Mouse (Mus musculus): ENCODE data around the gene Itga11. TPM values are rescaled to one million over a fixed set of nuclear protein-coding genes. Genes with fewer than 3 reads are reported as not detected.
"Not testable (repeated sequence)": the region's sequence is repeated elsewhere in the genome, so short reads cannot be mapped to it uniquely, and the experiment has no call there.

The Itga11 gene
- polyA plus RNA-seq, 1 experiment from 2014 or later: 0.19 TPM

DNA sequence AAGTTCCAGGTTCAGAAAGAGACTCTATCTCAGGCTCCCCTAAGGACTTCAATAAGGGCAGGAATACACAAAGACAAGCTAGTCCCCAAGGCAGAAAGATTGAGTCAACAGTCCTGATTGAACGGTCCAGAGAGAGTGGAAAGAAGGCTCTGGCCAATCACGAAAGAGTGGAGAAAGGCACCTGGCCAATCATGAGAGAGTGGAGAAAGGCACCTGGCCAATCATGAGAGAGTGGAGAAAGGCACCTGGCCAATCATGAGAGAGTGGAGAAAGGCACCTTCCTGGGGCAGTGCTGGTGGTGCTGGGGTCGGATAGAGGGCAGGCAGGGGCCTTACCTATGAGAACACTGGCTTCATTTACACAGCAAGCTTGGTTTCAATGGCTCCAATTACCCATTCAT, 28.2 kb upstream of the Itga11 start:
- Histone ChIP-seq H3K4me3 (ENCODE audit: low read depth, low read length) (no peak overlapping the region), H3K36me3 (ENCODE audit: control insufficient read depth, insufficient read depth, low read length) (no peaks in the 10 kb centered on the region), H3K9me3 (ENCODE audit: control insufficient read depth, low read length) (no peaks in the 10 kb centered on the region), H3K4me1 (replicated peaks; ENCODE audit: control insufficient read depth, insufficient read depth, low read length) (no peaks in the 10 kb centered on the region), H3K9ac (ENCODE audit: low read depth, low read length) (no peak overlapping the region), H3K27me3 (replicated peaks; ENCODE audit: control insufficient read depth, insufficient read depth, low read length) (no peaks in the 10 kb centered on the region), H3K27ac (ENCODE audit: low read depth, low read length) (no peak overlapping the region), H3K4me2 (no peak overlapping the region)
- WGBS: 73% methylated on average over 3 of the region's 3 CpGs
- ATAC-seq (replicated peaks; ENCODE audit: low FRiP score) (no peak), DNase-seq (ENCODE audit: low spot score) (no peak)

GRCm38 (mm10) chr9:62650764-62651163, 26.9 kb upstream of the Itga11 start:
- Histone ChIP-seq H3K4me3 (ENCODE audit: low read depth, low read length) (no peak overlapping the region), H3K9me3 (ENCODE audit: control insufficient read depth, low read length) (no peaks in the 10 kb centered on the region), H3K4me2 (no peak overlapping the region), H3K27ac (ENCODE audit: low read depth, low read length) (no peak overlapping the region), H3K4me1 (replicated peaks; ENCODE audit: control insufficient read depth, insufficient read depth, low read length) (no peaks in the 10 kb centered on the region), H3K36me3 (ENCODE audit: control insufficient read depth, insufficient read depth, low read length) (no peaks in the 10 kb centered on the region), H3K9ac (ENCODE audit: low read depth, low read length) (no peak overlapping the region), H3K27me3 (replicated peaks; ENCODE audit: control insufficient read depth, insufficient read depth, low read length) (no peaks in the 10 kb centered on the region)
- DNase-seq (ENCODE audit: low spot score) (no peak), ATAC-seq (replicated peaks; ENCODE audit: low FRiP score) (no peak)
- 86% methylated on average over 6 of the region's 6 CpGs for WGBS

GRCm38 (mm10) chr9:62654336-62654735, 23.3 kb upstream of the Itga11 start:
- DNase-seq (ENCODE audit: low spot score) (no peak), ATAC-seq (replicated peaks; ENCODE audit: low FRiP score) (no peak)
- H3K4me1 ChIP-seq (replicated peaks; ENCODE audit: control insufficient read depth, insufficient read depth, low read length): no peaks in the 10 kb centered on the region
- H3K9me3 ChIP-seq (ENCODE audit: control insufficient read depth, low read length): no peaks in the 10 kb centered on the region
- H3K27me3 ChIP-seq (replicated peaks; ENCODE audit: control insufficient read depth, insufficient read depth, low read length): no peaks in the 10 kb centered on the region
- H3K4me2 ChIP-seq: no peak overlapping the region
- H3K9ac ChIP-seq (ENCODE audit: low read depth, low read length): no peak overlapping the region
- H3K27ac ChIP-seq (ENCODE audit: low read depth, low read length): no peak overlapping the region
- WGBS: 63% methylated on average over 6 of the region's 6 CpGs
- H3K4me3 ChIP-seq (ENCODE audit: low read depth, low read length): no peak overlapping the region
- no peaks in the 10 kb centered on the region for H3K36me3 ChIP-seq (ENCODE audit: control insufficient read depth, insufficient read depth, low read length)

DNA sequence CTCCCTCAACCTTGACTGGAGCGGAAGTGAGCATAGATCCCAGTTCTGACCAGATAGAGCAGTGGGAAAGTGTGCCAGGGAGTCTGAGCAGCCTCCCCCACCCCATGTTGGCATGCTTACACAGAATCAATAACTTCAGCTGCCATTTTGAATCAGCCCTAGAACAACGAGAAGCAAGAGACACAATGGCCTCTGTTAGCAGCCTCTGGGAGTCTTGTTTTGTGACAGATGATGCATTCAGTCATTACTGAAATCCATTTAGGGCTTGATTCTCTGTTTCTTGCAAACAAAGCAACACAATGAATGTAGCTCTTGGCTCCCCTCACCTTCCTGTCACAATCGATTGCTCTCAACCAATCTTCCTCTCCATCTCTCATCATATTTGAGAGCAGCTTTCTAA, 19.6 kb upstream of the Itga11 start:
- no peak overlapping the region for H3K9ac ChIP-seq (ENCODE audit: low read depth, low read length)
- H3K9me3 ChIP-seq (ENCODE audit: control insufficient read depth, low read length): no peaks in the 10 kb centered on the region
- H3K27ac ChIP-seq (ENCODE audit: low read depth, low read length): no peak overlapping the region
- H3K4me1 ChIP-seq (replicated peaks; ENCODE audit: control insufficient read depth, insufficient read depth, low read length): no peaks in the 10 kb centered on the region; the same call in 1 of the 2 replicates
- no peak overlapping the region for H3K4me2 ChIP-seq
- H3K27me3 ChIP-seq (replicated peaks; ENCODE audit: control insufficient read depth, insufficient read depth, low read length): no peaks in the 10 kb centered on the region
- H3K4me3 ChIP-seq (ENCODE audit: low read depth, low read length): no peak overlapping the region
- no peaks in the 10 kb centered on the region for H3K36me3 ChIP-seq (ENCODE audit: control insufficient read depth, insufficient read depth, low read length)
- no peak for ATAC-seq (replicated peaks; ENCODE audit: low FRiP score)
- WGBS: 86% methylated on average over 3 of the region's 3 CpGs
- no peak for DNase-seq (ENCODE audit: low spot score)

GRCm38 (mm10) chr9:62659026-62659425, 18.6 kb upstream of the Itga11 start:
- H3K9me3 ChIP-seq (ENCODE audit: control insufficient read depth, low read length): no peaks in the 10 kb centered on the region
- ATAC-seq (replicated peaks; ENCODE audit: low FRiP score) (no peak), DNase-seq (ENCODE audit: low spot score) (no peak)
- H3K9ac ChIP-seq (ENCODE audit: low read depth, low read length): no peak overlapping the region
- H3K27me3 ChIP-seq (replicated peaks; ENCODE audit: control insufficient read depth, insufficient read depth, low read length): no peaks in the 10 kb centered on the region
- 62% methylated on average over 4 of the region's 4 CpGs for WGBS
- H3K27ac ChIP-seq (ENCODE audit: low read depth, low read length): no peak overlapping the region
- no peaks in the 10 kb centered on the region; the same call in 1 of the 2 replicates for H3K4me1 ChIP-seq (replicated peaks; ENCODE audit: control insufficient read depth, insufficient read depth, low read length)
- H3K4me2 ChIP-seq: no peak overlapping the region
- no peaks in the 10 kb centered on the region for H3K36me3 ChIP-seq (ENCODE audit: control insufficient read depth, insufficient read depth, low read length)
- H3K4me3 ChIP-seq (ENCODE audit: low read depth, low read length): no peak overlapping the region

DNA sequence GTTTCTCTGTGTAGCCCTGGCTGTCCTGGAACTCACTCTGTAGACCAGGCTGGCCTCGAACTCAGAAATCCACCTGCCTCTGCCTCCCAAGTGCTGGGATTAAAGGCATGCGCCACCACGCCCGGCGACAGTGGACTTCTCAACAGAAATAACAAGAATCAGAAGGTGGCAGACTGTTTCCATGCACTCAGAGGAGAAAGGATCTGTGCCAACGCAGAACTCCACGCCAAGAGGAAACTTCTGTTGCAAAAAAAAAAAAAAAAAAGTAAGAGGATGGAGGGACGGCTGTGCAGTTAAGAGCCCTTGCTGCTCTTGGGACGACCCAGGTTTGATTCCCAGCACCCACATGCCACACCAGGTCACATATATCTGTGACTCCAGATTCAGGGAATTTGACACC, 16.7 kb upstream of the Itga11 start:
- WGBS: 84% methylated on average over 8 of the region's 9 CpGs
- H3K27me3 ChIP-seq (replicated peaks; ENCODE audit: control insufficient read depth, insufficient read depth, low read length); H3K4me2 ChIP-seq; ATAC-seq (replicated peaks; ENCODE audit: low FRiP score); H3K9ac ChIP-seq (ENCODE audit: low read depth, low read length); H3K36me3 ChIP-seq (ENCODE audit: control insufficient read depth, insufficient read depth, low read length); H3K27ac ChIP-seq (ENCODE audit: low read depth, low read length); H3K9me3 ChIP-seq (ENCODE audit: control insufficient read depth, low read length); DNase-seq (ENCODE audit: low spot score); H3K4me1 ChIP-seq (replicated peaks; ENCODE audit: control insufficient read depth, insufficient read depth, low read length); H3K4me3 ChIP-seq (ENCODE audit: low read depth, low read length): not testable (repeated sequence)

GRCm38 (mm10) chr9:62663443-62663842, 14.2 kb upstream of the Itga11 start:
- ATAC-seq (replicated peaks; ENCODE audit: low FRiP score): no peak
- 51% methylated on average over 2 of the region's 2 CpGs for WGBS
- DNase-seq (ENCODE audit: low spot score): no peak
- H3K4me2 ChIP-seq: no peak overlapping the region
- no peaks in the 10 kb centered on the region; the same call in 1 of the 2 replicates for H3K4me1 ChIP-seq (replicated peaks; ENCODE audit: control insufficient read depth, insufficient read depth, low read length)
- no peaks in the 10 kb centered on the region for H3K9me3 ChIP-seq (ENCODE audit: control insufficient read depth, low read length)
- no peak overlapping the region for H3K27ac ChIP-seq (ENCODE audit: low read depth, low read length)
- no peaks in the 10 kb centered on the region for H3K27me3 ChIP-seq (replicated peaks; ENCODE audit: control insufficient read depth, insufficient read depth, low read length)
- H3K4me3 ChIP-seq (ENCODE audit: low read depth, low read length): no peak overlapping the region
- no peaks in the 10 kb centered on the region for H3K36me3 ChIP-seq (ENCODE audit: control insufficient read depth, insufficient read depth, low read length)
- H3K9ac ChIP-seq (ENCODE audit: low read depth, low read length): no peak overlapping the region

DNA sequence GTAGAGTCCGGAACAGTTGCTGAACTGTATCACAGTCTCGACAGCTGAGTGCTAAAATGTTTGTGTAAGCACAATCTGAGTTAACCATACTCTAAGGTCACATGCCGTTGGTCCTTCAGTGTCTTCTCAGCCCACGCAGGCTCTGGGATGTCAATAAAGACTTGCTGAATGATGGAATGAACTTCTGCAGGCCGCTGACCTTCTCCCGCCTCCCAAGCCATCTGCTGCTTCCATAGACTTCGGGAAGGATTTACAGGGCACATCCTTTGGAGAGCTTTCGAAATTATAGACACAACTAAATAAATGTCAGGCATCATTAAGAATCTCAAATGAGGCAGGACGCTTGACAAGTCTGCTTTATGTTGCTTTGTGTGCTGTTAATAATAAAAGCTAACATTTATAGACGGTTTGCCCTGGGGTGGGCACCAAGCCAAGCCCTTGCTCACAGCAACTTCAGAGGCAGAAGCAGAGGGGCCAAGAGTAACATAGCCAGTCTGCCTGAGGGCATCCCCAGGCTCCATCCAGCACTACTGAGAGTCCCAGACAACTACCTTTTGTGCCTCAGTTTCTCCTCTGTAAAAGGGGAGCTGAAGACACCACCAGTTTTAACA, 13.4 kb upstream of the Itga11 start:
- H3K36me3 ChIP-seq (ENCODE audit: control insufficient read depth, insufficient read depth, low read length): no peaks in the 10 kb centered on the region
- no peaks in the 10 kb centered on the region; the same call in 1 of the 2 replicates for H3K4me1 ChIP-seq (replicated peaks; ENCODE audit: control insufficient read depth, insufficient read depth, low read length)
- H3K9me3 ChIP-seq (ENCODE audit: control insufficient read depth, low read length): no peaks in the 10 kb centered on the region
- WGBS: 60% methylated on average over 10 of the region's 10 CpGs
- DNase-seq (ENCODE audit: low spot score) (no peak), ATAC-seq (replicated peaks; ENCODE audit: low FRiP score) (no peak)
- H3K4me3 ChIP-seq (ENCODE audit: low read depth, low read length): no peak overlapping the region
- H3K27me3 ChIP-seq (replicated peaks; ENCODE audit: control insufficient read depth, insufficient read depth, low read length): no peaks in the 10 kb centered on the region
- H3K27ac ChIP-seq (ENCODE audit: low read depth, low read length): no peak overlapping the region
- no peak overlapping the region for H3K4me2 ChIP-seq
- H3K9ac ChIP-seq (ENCODE audit: low read depth, low read length): no peak overlapping the region

DNA sequence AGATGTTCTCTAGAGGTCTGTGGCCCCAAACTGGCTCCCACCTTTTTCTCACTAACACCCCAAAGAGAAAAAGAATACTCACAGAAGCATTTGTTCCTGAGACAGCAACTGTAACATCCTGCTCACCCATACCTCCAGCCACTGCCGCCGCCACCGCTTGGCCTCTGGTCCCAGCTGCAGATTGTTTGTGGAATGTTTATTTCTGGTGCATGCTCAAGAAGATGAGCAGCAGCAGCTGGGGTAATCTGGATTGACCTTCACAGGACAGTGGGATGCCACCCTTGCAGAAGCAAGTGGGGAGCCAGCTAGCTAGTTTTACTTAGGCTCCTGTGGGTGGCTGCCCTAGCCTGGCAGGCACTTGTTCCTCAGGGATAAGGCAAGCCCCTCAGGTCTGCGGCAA, 11.7 kb upstream of the Itga11 start:
- H3K27me3 ChIP-seq (replicated peaks; ENCODE audit: control insufficient read depth, insufficient read depth, low read length): no peaks in the 10 kb centered on the region
- H3K9me3 ChIP-seq (ENCODE audit: control insufficient read depth, low read length): no peaks in the 10 kb centered on the region
- H3K4me2 ChIP-seq: no peak overlapping the region
- no peaks in the 10 kb centered on the region for H3K36me3 ChIP-seq (ENCODE audit: control insufficient read depth, insufficient read depth, low read length)
- no peak overlapping the region for H3K9ac ChIP-seq (ENCODE audit: low read depth, low read length)
- WGBS: 69% methylated on average over 4 of the region's 4 CpGs
- ATAC-seq (replicated peaks; ENCODE audit: low FRiP score): no peak
- no peak overlapping the region for H3K4me3 ChIP-seq (ENCODE audit: low read depth, low read length)
- H3K4me1 ChIP-seq (replicated peaks; ENCODE audit: control insufficient read depth, insufficient read depth, low read length): no peaks in the 10 kb centered on the region; the same call in 1 of the 2 replicates
- DNase-seq (ENCODE audit: low spot score): no peak
- H3K27ac ChIP-seq (ENCODE audit: low read depth, low read length): no peak overlapping the region
